Comparison of ENCODE assay signal across 9 mouse cellular contexts in the genomic region with DNA sequence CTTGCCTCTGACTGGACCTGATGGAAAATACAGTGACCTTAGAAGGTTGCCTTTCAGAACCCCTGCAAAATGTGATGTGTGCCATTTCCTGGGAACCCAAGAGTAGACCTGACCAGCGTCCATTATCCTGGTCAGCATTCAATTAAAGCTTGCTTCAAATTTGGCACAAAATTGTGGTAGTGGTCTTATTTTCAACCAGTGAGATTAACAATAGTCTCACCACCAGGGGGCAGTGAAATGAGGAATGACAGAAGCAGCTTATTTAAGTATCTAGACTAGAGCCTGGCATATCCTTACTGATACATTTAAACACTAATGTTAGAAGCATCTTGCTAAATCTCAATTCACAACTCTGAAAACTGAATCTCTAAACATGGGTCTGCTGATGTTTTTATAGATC. TPM values are rescaled to one million over a fixed set of nuclear protein-coding genes. Genes with fewer than 3 reads are reported as not detected.
DNase-seq lines count a peak whose midpoint lies in the region; ATAC-seq lines count a peak whose summit lies in the region.
"Had no signal": no experiment of that assay in that cellular context is flagged by ENCODE, and none has a peak within 500 bp of the region (broad histone marks: within the 10 kb centered on the region; RNA-seq: fewer than 3 reads in every experiment).

No protein-coding gene starts in this region.

- no peaks in the 10 kb centered on the region for H3K9me3 ChIP-seq in hindbrain, embryonic 14.5 days (ENCODE audit: control insufficient read depth, low read length)
- no peaks in the 10 kb centered on the region for H3K9me3 ChIP-seq in hindbrain, embryonic 13.5 days
- no peaks in the 10 kb centered on the region for H3K9me3 ChIP-seq in stomach, embryonic 15.5 days

- 81% methylated on average over 1 of the region's 1 CpGs for WGBS in hindbrain, embryonic 14.5 days
- WGBS in hindbrain, embryonic 13.5 days, result 71% methylated on average over 1 of the region's 1 CpGs
- WGBS in stomach, embryonic 15.5 days, result 79% methylated on average over 1 of the region's 1 CpGs

- H3K27ac ChIP-seq in hindbrain, embryonic 14.5 days, result no peak overlapping the region
- H3K27ac ChIP-seq in hindbrain, embryonic 13.5 days, result no peak overlapping the region
- H3K27ac ChIP-seq in stomach, embryonic 15.5 days, result 0 out of 2 replicates have a peak overlapping the region, but pooled peaks have one; percentile 49
- H3K27ac ChIP-seq: macrophage had no signal

- H3K4me3 ChIP-seq in hindbrain, embryonic 14.5 days (replicated peaks; ENCODE audit: low read length), result no peak overlapping the region
- no peak overlapping the region for H3K4me3 ChIP-seq in hindbrain, embryonic 13.5 days
- no peak overlapping the region for H3K4me3 ChIP-seq in stomach, embryonic 15.5 days (replicated peaks)

- no peak for ATAC-seq in hindbrain, embryonic 14.5 days (ENCODE audit: low FRiP score)
- ATAC-seq in hindbrain, embryonic 13.5 days (ENCODE audit: low FRiP score), result no peak
- no peak for ATAC-seq in stomach, embryonic 15.5 days (ENCODE audit: insufficient read depth, low FRiP score, low read depth)
- ATAC-seq in monocyte, adult 5-6 weeks (replicated peaks; ENCODE audit: insufficient number of reproducible peaks, low FRiP score, low TSS enrichment, poor library complexity, severe bottlenecking), result no peak

- no peaks in the 10 kb centered on the region for H3K4me1 ChIP-seq in hindbrain, embryonic 14.5 days (replicated peaks; ENCODE audit: control insufficient read depth, insufficient read depth, low read length)
- no peaks in the 10 kb centered on the region for H3K4me1 ChIP-seq in hindbrain, embryonic 13.5 days (replicated peaks)
- 0 out of 2 replicates have a peak, but pooled peaks cover 6% of the 10 kb centered on the region for H3K4me1 ChIP-seq in stomach, embryonic 15.5 days

- H3K4me2 ChIP-seq in hindbrain, embryonic 14.5 days (replicated peaks), result no peak overlapping the region
- no peak overlapping the region for H3K4me2 ChIP-seq in hindbrain, embryonic 13.5 days
- H3K4me2 ChIP-seq in stomach, embryonic 15.5 days, result no peak overlapping the region

- DNase-seq in hindbrain, embryonic 14.5 days (ENCODE audit: low spot score), result peak; percentile 72
- peak; percentile 30 for DNase-seq in right cerebral cortex, postnatal 4 days
- DNase-seq in right cerebral cortex, postnatal 36 days (ENCODE audit: low spot score in 2 of 2), result no peak
- DNase-seq in embryo, embryonic 10.5 days (ENCODE audit: low spot score), result peak; percentile 84
- no peak for DNase-seq in cerebellum, adult 11-12 months

- no peaks in the 10 kb centered on the region for H3K27me3 ChIP-seq in hindbrain, embryonic 14.5 days (ENCODE audit: control insufficient read depth, insufficient read depth, low read length)
- 0 out of 2 replicates have a peak, but pooled peaks cover 3% of the 10 kb centered on the region for H3K27me3 ChIP-seq in hindbrain, embryonic 13.5 days
- H3K27me3 ChIP-seq in stomach, embryonic 15.5 days (replicated peaks), result no peaks in the 10 kb centered on the region

- no peak overlapping the region for H3K9ac ChIP-seq in hindbrain, embryonic 14.5 days
- no peak overlapping the region for H3K9ac ChIP-seq in hindbrain, embryonic 13.5 days
- H3K9ac ChIP-seq in stomach, embryonic 15.5 days, result no peak overlapping the region

- no peaks in the 10 kb centered on the region for H3K36me3 ChIP-seq in hindbrain, embryonic 14.5 days (replicated peaks; ENCODE audit: control insufficient read depth, insufficient read depth)
- no peaks in the 10 kb centered on the region for H3K36me3 ChIP-seq in hindbrain, embryonic 13.5 days
- no peaks in the 10 kb centered on the region for H3K36me3 ChIP-seq in stomach, embryonic 15.5 days

RNA-seq across cellular contexts. Expression of a gene that starts 31.6 kb away (rescaled TPM):
- polyA plus RNA-seq in hindbrain, embryonic 14.5 days (2014; fragmentation: Nextera tagmentation; extraction: Ambion mirVana), result 1.8 and 2.2 TPM in 2 replicates
- 1.2 and 1.7 TPM in 2 replicates for polyA plus RNA-seq in hindbrain, embryonic 13.5 days (2015; fragmentation: Nextera tagmentation; extraction: Ambion mirVana)
- 7.2 and 7.3 TPM in 2 replicates for polyA plus RNA-seq in stomach, embryonic 15.5 days (2015; fragmentation: Nextera tagmentation; extraction: Ambion mirVana)
- total RNA-seq in monocyte, adult 5-6 weeks (2017), result not detected in 3 replicates
- polyA plus RNA-seq: macrophage had no signal

Comparison
In these comparisons a context has a peak if more than half of its experiments do, and no peak if none do; other contexts are left out.
1. DNase-seq: peak in hindbrain, embryonic 14.5 days (single experiment), right cerebral cortex, postnatal 4 days (single experiment) and embryo, embryonic 10.5 days (single experiment); none in right cerebral cortex, postnatal 36 days (0 of 2) and cerebellum, adult 11-12 months (single experiment).